Mouse (Mus musculus) heart, embryonic 10.5 days (tissue): ENCODE results near the gene Gm13128. TPM values are rescaled to one million over a fixed set of nuclear protein-coding genes. Genes with fewer than 3 reads are reported as not detected.
A peak's percentile ranks its signal among the peaks of the same experiment; 100 is the strongest.
"Not testable (repeated sequence)": the region's sequence is repeated elsewhere in the genome, so short reads cannot be mapped to it uniquely, and the experiment has no call there.

Experiments
- DNase-seq: peaks from one replicate; pipeline ENCODE4 v3.0.0-alpha.2; 2017; ENCODE audit warnings: low spot score
- H3K27ac ChIP-seq: fragments of 300-500 bp; sonication (generic); 2 replicates; pipeline ENCODE4 v1.5.1; 2016; ENCODE audit warnings: mild to moderate bottlenecking
- H3K27me3 ChIP-seq: fragments of 300-500 bp; sonication (generic); 2 replicates; pipeline ENCODE4 v1.6.1; 2016; ENCODE audit warnings: mild to moderate bottlenecking; ENCODE audit not compliant: poor library complexity, insufficient read depth, severe bottlenecking
- H3K36me3 ChIP-seq: fragments of 300-500 bp; sonication (generic); 2 replicates; pipeline ENCODE4 v1.6.1; 2016; ENCODE audit warnings: mild to moderate bottlenecking, moderate library complexity
- H3K4me1 ChIP-seq: fragments of 300-500 bp; sonication (generic); 2 replicates; pipeline ENCODE4 v1.6.1; 2016; ENCODE audit warnings: mild to moderate bottlenecking
- H3K4me3 ChIP-seq: fragments of 300-500 bp; sonication (generic); 2 replicates; pipeline ENCODE4 v1.5.1; 2016; ENCODE audit warnings: mild to moderate bottlenecking, moderate library complexity
- H3K9me3 ChIP-seq: fragments of 300-500 bp; sonication (generic); 2 replicates; pipeline ENCODE4 v1.6.1; 2016; ENCODE audit warnings: mild to moderate bottlenecking, moderate library complexity
- WGBS: fragments of 180-500 bp; shearing (Covaris S2); methylation state at CpG from one replicate; pipeline ENCODE4 v1.1.7; 2016; 5-methylcytosine and 5-hydroxymethylcytosine counted together
- polyA plus RNA-seq: library from polyadenylated mRNA; unstranded; fragments of >200 nt; fragmentation: Nextera tagmentation; extraction: Ambion mirVana; gene quantifications from 2 replicates; pipeline ENCODE4 v1.2.1, GENCODE M21; 2016

Gene Gm13128
- not detected in 2 replicates for polyA plus RNA-seq

- H3K27me3 ChIP-seq, H3K27ac ChIP-seq, H3K36me3 ChIP-seq, H3K4me3 ChIP-seq, DNase-seq, H3K4me1 ChIP-seq, H3K9me3 ChIP-seq: not testable (repeated sequence)
- WGBS = 62% methylated on average over 4 of the region's 4 CpGs
Measured at GRCm38 (mm10) chr4:144329949-144330348, at the start of gene Gm13128. Gene Gm13128 (plus strand): TSS chr4:144330249.

- H3K27me3 ChIP-seq, H3K36me3 ChIP-seq, H3K4me3 ChIP-seq, H3K4me1 ChIP-seq, DNase-seq, H3K27ac ChIP-seq, H3K9me3 ChIP-seq: not testable (repeated sequence)
- 69% methylated on average over 1 of the region's 1 CpGs for WGBS
Measured at GRCm38 (mm10) chr4:144280388-144280787, 49.7 kb upstream of the Gm13128 start, which contains the start of gene Pramel5. Gene Pramel5 (minus strand): TSS chr4:144280488.

GRCm38 (mm10) chr4:144299414-144299813, 30.6 kb upstream of the Gm13128 start:
- H3K9me3 ChIP-seq, H3K4me1 ChIP-seq, H3K27me3 ChIP-seq, H3K27ac ChIP-seq, H3K36me3 ChIP-seq, H3K4me3 ChIP-seq, DNase-seq: not testable (repeated sequence)
- 75% methylated on average over 1 of the region's 1 CpGs for WGBS

- WGBS = 80% methylated on average over 2 of the region's 2 CpGs
- DNase-seq, H3K27ac ChIP-seq, H3K27me3 ChIP-seq, H3K36me3 ChIP-seq, H3K4me3 ChIP-seq, H3K4me1 ChIP-seq, H3K9me3 ChIP-seq: not testable (repeated sequence)
Measured at GRCm38 (mm10) chr4:144312666-144313460, 17.2 kb upstream of the Gm13128 start.

GRCm38 (mm10) chr4:144335856-144336255, 5.8 kb downstream of the Gm13128 start:
- not testable (repeated sequence) for H3K9me3 ChIP-seq, H3K4me3 ChIP-seq, DNase-seq, H3K36me3 ChIP-seq, H3K27ac ChIP-seq, H3K27me3 ChIP-seq, H3K4me1 ChIP-seq
- 80% methylated on average over 3 of the region's 3 CpGs for whole genome bisulfite sequencing

GRCm38 (mm10) chr4:144357642-144358041, 27.6 kb downstream of the Gm13128 start, which contains the start of gene Gm13119:
Gene Gm13119 (plus strand): TSS chr4:144357942.
- H3K4me1 ChIP-seq, DNase-seq, H3K4me3 ChIP-seq, H3K27me3 ChIP-seq, H3K9me3 ChIP-seq, H3K27ac ChIP-seq, H3K36me3 ChIP-seq: not testable (repeated sequence)
- WGBS = 78% methylated on average over 3 of the region's 3 CpGs

- WGBS = 44% methylated on average over 2 of the region's 2 CpGs
- Histone ChIP-seq H3K4me1 (no peaks in the 10 kb centered on the region), H3K27me3 (no peaks in the 10 kb centered on the region), H3K27ac (no peak within 1 kb of the TSS), H3K36me3 (no peaks in the 10 kb centered on the region), H3K9me3 (no peaks in the 10 kb centered on the region), H3K4me3 (no peak within 1 kb of the TSS)
- DNase-seq = peak; percentile 67
Measured at GRCm38 (mm10) chr4:144377911-144378310, 47.9 kb downstream of the Gm13128 start, which contains the start of gene Pramef20. Gene Pramef20 (minus strand): TSS chr4:144377933.

Other genes with a start within 250 kb of the Gm13128 start
- gene Gm13102, start 223.8 kb upstream of the Gm13128 start, polyA plus RNA-seq = not detected in 2 replicates
- not detected in 2 replicates for gene Oog3, start 167.6 kb upstream of the Gm13128 start, polyA plus RNA-seq
- not detected in 2 replicates for gene Oog2, start 139.5 kb upstream of the Gm13128 start, polyA plus RNA-seq
- not detected in 2 replicates for gene C87977, start 116.9 kb upstream of the Gm13128 start, polyA plus RNA-seq
- gene Pramel5, start 49.8 kb upstream of the Gm13128 start, polyA plus RNA-seq = not detected in 2 replicates
- gene Gm13119, start 27.7 kb downstream of the Gm13128 start, polyA plus RNA-seq = not detected in 2 replicates
- gene Pramef20, start 47.7 kb downstream of the Gm13128 start, polyA plus RNA-seq = not detected in 2 replicates
- 0.43 TPM in 1 of 2 replicates, not detected in the other for gene Pramef12, start 78.2 kb downstream of the Gm13128 start, polyA plus RNA-seq
- gene 1700012P22Rik, start 108.5 kb downstream of the Gm13128 start, polyA plus RNA-seq = not detected in 2 replicates
- not detected in 2 replicates for gene Gm9944, start 123.1 kb downstream of the Gm13128 start, polyA plus RNA-seq
- gene Aadacl3, start 133.5 kb downstream of the Gm13128 start, polyA plus RNA-seq = not detected in 2 replicates
- not detected in 2 replicates for gene 9430007A20Rik, start 189.6 kb downstream of the Gm13128 start, polyA plus RNA-seq
- gene Gm13124, start 234.9 kb downstream of the Gm13128 start, polyA plus RNA-seq = not detected in 2 replicates